Mouse (Mus musculus) liver, embryonic 15.5 days (tissue): ENCODE results near the gene Trpv4. TPM values are rescaled to one million over a fixed set of nuclear protein-coding genes. Genes with fewer than 3 reads are reported as not detected.

Source experiments
- ATAC-seq: fragments of 200-750 bp; cut with Nextera tagmentation; 2 replicates; pipeline ENCODE4 v1.8.0; 2017; ENCODE audit warnings: moderate number of reproducible peaks, mild to moderate bottlenecking, moderate library complexity; ENCODE audit not compliant: insufficient read depth
- H3K27ac ChIP-seq: fragments of 300-500 bp; sonication (generic); replicated peaks from 2 replicates; pipeline ENCODE4 v1.5.1; 2015; ENCODE audit warnings: mild to moderate bottlenecking, inconsistent platforms
- H3K27me3 ChIP-seq: fragments of 300-500 bp; sonication (generic); 2 replicates; pipeline ENCODE4 v1.6.1; 2015; ENCODE audit warnings: mild to moderate bottlenecking, inconsistent platforms
- H3K36me3 ChIP-seq: fragments of 300-500 bp; sonication (generic); replicated peaks from 2 replicates; pipeline ENCODE4 v1.6.1; 2015; ENCODE audit warnings: moderate library complexity, mild to moderate bottlenecking, inconsistent platforms
- H3K4me1 ChIP-seq: fragments of 300-500 bp; sonication (generic); replicated peaks from 2 replicates; pipeline ENCODE4 v1.6.1; 2015; ENCODE audit warnings: inconsistent platforms
- H3K4me2 ChIP-seq: fragments of 300-500 bp; sonication (generic); 2 replicates; pipeline ENCODE4 v1.6.1; 2015; ENCODE audit warnings: moderate library complexity, mild to moderate bottlenecking, inconsistent platforms
- H3K4me3 ChIP-seq: fragments of 300-500 bp; sonication (generic); replicated peaks from 2 replicates; pipeline ENCODE4 v1.5.1; 2015; ENCODE audit warnings: mild to moderate bottlenecking, inconsistent platforms
- H3K9ac ChIP-seq: fragments of 300-500 bp; sonication (generic); 2 replicates; pipeline ENCODE4 v1.6.1; 2015; ENCODE audit warnings: moderate library complexity, mild to moderate bottlenecking, inconsistent platforms
- H3K9me3 ChIP-seq: fragments of 300-500 bp; sonication (generic); replicated peaks from 2 replicates; pipeline ENCODE4 v1.6.1; 2016; ENCODE audit warnings: inconsistent platforms
- WGBS: fragments of 180-500 bp; shearing (Covaris S2); methylation state at CpG from one replicate; pipeline ENCODE4 v1.1.7; 2015; ENCODE audit warnings: mixed read lengths; ENCODE audit not compliant: insufficient replicate concordance; 5-methylcytosine and 5-hydroxymethylcytosine counted together
- polyA plus RNA-seq: library from polyadenylated mRNA; unstranded; fragments of >200 nt; fragmentation: Nextera tagmentation; extraction: Ambion mirVana; gene quantifications from 2 replicates; pipeline ENCODE4 v1.2.1, GENCODE M21; 2015

Trpv4 gene
- polyA plus RNA-seq, 1 experiment from 2014 or later = 0.24 TPM

GRCm38 (mm10) chr5:114647211-114647974 lies 10.8 kb downstream of the Trpv4 start:
- peak; percentile 65 for ATAC-seq
- Histone ChIP-seq H3K27ac (no peak overlapping the region), H3K4me3 (peak overlapping the region; percentile 28), H3K36me3 (no peaks in the 10 kb centered on the region), H3K9ac (no peak overlapping the region; the same call in 1 of the 2 replicates), H3K27me3 (peaks cover 35% of the 10 kb centered on the region), H3K4me2 (peak overlapping the region; percentile 61), H3K4me1 (peaks cover 30% of the 10 kb centered on the region), H3K9me3 (no peaks in the 10 kb centered on the region)
- 4% methylated on average over 27 of the region's 27 CpGs for WGBS

GRCm38 (mm10) chr5:114645916-114646315 lies 12.3 kb downstream of the Trpv4 start:
- peaks cover 30% of the 10 kb centered on the region for H3K4me1 ChIP-seq
- no peak overlapping the region for H3K4me3 ChIP-seq
- H3K27me3 ChIP-seq = peaks cover 37% of the 10 kb centered on the region
- no peaks in the 10 kb centered on the region for H3K9me3 ChIP-seq
- H3K4me2 ChIP-seq = no peak overlapping the region
- H3K9ac ChIP-seq = no peak overlapping the region
- ATAC-seq = no peak
- H3K27ac ChIP-seq = no peak overlapping the region
- 69% methylated on average over 5 of the region's 5 CpGs for WGBS
- H3K36me3 ChIP-seq = no peaks in the 10 kb centered on the region

- Histone ChIP-seq H3K4me2 (no peak overlapping the region), H3K4me1 (peaks cover 22% of the 10 kb centered on the region), H3K4me3 (no peak overlapping the region), H3K36me3 (no peaks in the 10 kb centered on the region), H3K27ac (no peak overlapping the region), H3K9ac (no peak overlapping the region), H3K27me3 (peaks cover 31% of the 10 kb centered on the region), H3K9me3 (no peaks in the 10 kb centered on the region)
- ATAC-seq = no peak
- WGBS = 5% methylated on average over 6 of the region's 6 CpGs
These were observed 13.3 kb downstream of the Trpv4 start for GRCm38 (mm10) chr5:114644918-114645317.

- Histone ChIP-seq H3K4me1 (peaks cover 13% of the 10 kb centered on the region), H3K36me3 (no peaks in the 10 kb centered on the region), H3K4me2 (no peak overlapping the region), H3K9ac (no peak overlapping the region), H3K27ac (no peak overlapping the region), H3K27me3 (peaks cover 36% of the 10 kb centered on the region), H3K4me3 (no peak overlapping the region), H3K9me3 (no peaks in the 10 kb centered on the region)
- WGBS = 65% methylated on average over 10 of the region's 10 CpGs
- ATAC-seq = no peak
These were observed 17.4 kb downstream of the Trpv4 start for GRCm38 (mm10) chr5:114640809-114641208.

GRCm38 (mm10) chr5:114639645-114639957 lies 18.6 kb downstream of the Trpv4 start:
- H3K9ac ChIP-seq = no peak overlapping the region
- ATAC-seq = 0 out of 2 replicates have a peak, but pooled peaks have one; percentile 22
- no peaks in the 10 kb centered on the region for H3K36me3 ChIP-seq
- H3K9me3 ChIP-seq = no peaks in the 10 kb centered on the region
- H3K4me2 ChIP-seq = no peak overlapping the region
- H3K27ac ChIP-seq = no peak overlapping the region
- 23% methylated on average over 7 of the region's 7 CpGs for WGBS
- no peak overlapping the region for H3K4me3 ChIP-seq
- H3K4me1 ChIP-seq = peaks cover 8% of the 10 kb centered on the region
- peaks cover 36% of the 10 kb centered on the region for H3K27me3 ChIP-seq

GRCm38 (mm10) chr5:114638769-114639644 lies 19.2 kb downstream of the Trpv4 start:
- H3K27me3 ChIP-seq = peaks cover 36% of the 10 kb centered on the region
- WGBS = 12% methylated on average over 22 of the region's 22 CpGs
- H3K9me3 ChIP-seq = no peaks in the 10 kb centered on the region
- no peak overlapping the region for H3K4me2 ChIP-seq
- no peak overlapping the region for H3K9ac ChIP-seq
- H3K27ac ChIP-seq = no peak overlapping the region
- peak; percentile 54 for ATAC-seq
- no peak overlapping the region for H3K4me3 ChIP-seq
- H3K4me1 ChIP-seq = peaks cover 8% of the 10 kb centered on the region
- H3K36me3 ChIP-seq = no peaks in the 10 kb centered on the region

- ATAC-seq = no peak
- no peak overlapping the region for H3K27ac ChIP-seq
- H3K9me3 ChIP-seq = no peaks in the 10 kb centered on the region
- H3K27me3 ChIP-seq = peaks cover 22% of the 10 kb centered on the region
- no peak overlapping the region for H3K9ac ChIP-seq
- no peaks in the 10 kb centered on the region for H3K36me3 ChIP-seq
- no peak overlapping the region for H3K4me2 ChIP-seq
- H3K4me1 ChIP-seq = peaks cover 8% of the 10 kb centered on the region
- H3K4me3 ChIP-seq = no peak overlapping the region
- WGBS = 73% methylated on average over 25 of the region's 25 CpGs
These were observed 22.1 kb downstream of the Trpv4 start for GRCm38 (mm10) chr5:114636091-114636490.

GRCm38 (mm10) chr5:114631336-114631735 lies 26.9 kb downstream of the Trpv4 start:
- 44% methylated on average over 2 of the region's 2 CpGs for WGBS
- peaks cover 5% of the 10 kb centered on the region; the same call in 1 of the 2 replicates for H3K27me3 ChIP-seq
- H3K9ac ChIP-seq = no peak overlapping the region
- no peaks in the 10 kb centered on the region for H3K36me3 ChIP-seq
- no peak overlapping the region for H3K27ac ChIP-seq
- H3K4me1 ChIP-seq = no peaks in the 10 kb centered on the region
- H3K4me2 ChIP-seq = no peak overlapping the region
- H3K4me3 ChIP-seq = no peak overlapping the region
- no peaks in the 10 kb centered on the region for H3K9me3 ChIP-seq
- no peak for ATAC-seq

GRCm38 (mm10) chr5:114625590-114625989 lies 32.6 kb downstream of the Trpv4 start:
- peaks cover 2% of the 10 kb centered on the region; the same call in 1 of the 2 replicates for H3K27me3 ChIP-seq
- H3K4me3 ChIP-seq = no peak overlapping the region
- no peaks in the 10 kb centered on the region for H3K4me1 ChIP-seq
- H3K27ac ChIP-seq = no peak overlapping the region
- 18% methylated on average over 3 of the region's 3 CpGs for WGBS
- no peaks in the 10 kb centered on the region for H3K9me3 ChIP-seq
- no peaks in the 10 kb centered on the region for H3K36me3 ChIP-seq
- H3K9ac ChIP-seq = no peak overlapping the region
- ATAC-seq = no peak
- H3K4me2 ChIP-seq = no peak overlapping the region

- Histone ChIP-seq H3K36me3 (no peaks in the 10 kb centered on the region), H3K27ac (no peak overlapping the region), H3K4me2 (no peak overlapping the region), H3K9ac (no peak overlapping the region), H3K27me3 (no peaks in the 10 kb centered on the region), H3K9me3 (no peaks in the 10 kb centered on the region), H3K4me3 (no peak overlapping the region), H3K4me1 (peaks cover 13% of the 10 kb centered on the region; the same call in 1 of the 2 replicates)
- 29% methylated on average over 6 of the region's 6 CpGs for WGBS
- no peak for ATAC-seq
These were observed 37.9 kb downstream of the Trpv4 start for GRCm38 (mm10) chr5:114620305-114620704.

- H3K9ac ChIP-seq = no peak overlapping the region
- peaks cover 26% of the 10 kb centered on the region for H3K4me1 ChIP-seq
- no peak overlapping the region for H3K4me3 ChIP-seq
- 14% methylated on average over 8 of the region's 8 CpGs for WGBS
- ATAC-seq = no peak
- no peaks in the 10 kb centered on the region for H3K9me3 ChIP-seq
- H3K36me3 ChIP-seq = no peaks in the 10 kb centered on the region
- H3K27me3 ChIP-seq = no peaks in the 10 kb centered on the region
- H3K4me2 ChIP-seq = no peak overlapping the region
- no peak overlapping the region for H3K27ac ChIP-seq
These were observed 39.4 kb downstream of the Trpv4 start for GRCm38 (mm10) chr5:114618851-114619250.
